Mouse (Mus musculus): ENCODE results near the gene Cab39l. TPM values are rescaled to one million over a fixed set of nuclear protein-coding genes. Genes with fewer than 3 reads are reported as not detected.

Gene Cab39l
- polyA plus RNA-seq, 1 experiment from 2014 or later, result 53.0 TPM

DNA sequence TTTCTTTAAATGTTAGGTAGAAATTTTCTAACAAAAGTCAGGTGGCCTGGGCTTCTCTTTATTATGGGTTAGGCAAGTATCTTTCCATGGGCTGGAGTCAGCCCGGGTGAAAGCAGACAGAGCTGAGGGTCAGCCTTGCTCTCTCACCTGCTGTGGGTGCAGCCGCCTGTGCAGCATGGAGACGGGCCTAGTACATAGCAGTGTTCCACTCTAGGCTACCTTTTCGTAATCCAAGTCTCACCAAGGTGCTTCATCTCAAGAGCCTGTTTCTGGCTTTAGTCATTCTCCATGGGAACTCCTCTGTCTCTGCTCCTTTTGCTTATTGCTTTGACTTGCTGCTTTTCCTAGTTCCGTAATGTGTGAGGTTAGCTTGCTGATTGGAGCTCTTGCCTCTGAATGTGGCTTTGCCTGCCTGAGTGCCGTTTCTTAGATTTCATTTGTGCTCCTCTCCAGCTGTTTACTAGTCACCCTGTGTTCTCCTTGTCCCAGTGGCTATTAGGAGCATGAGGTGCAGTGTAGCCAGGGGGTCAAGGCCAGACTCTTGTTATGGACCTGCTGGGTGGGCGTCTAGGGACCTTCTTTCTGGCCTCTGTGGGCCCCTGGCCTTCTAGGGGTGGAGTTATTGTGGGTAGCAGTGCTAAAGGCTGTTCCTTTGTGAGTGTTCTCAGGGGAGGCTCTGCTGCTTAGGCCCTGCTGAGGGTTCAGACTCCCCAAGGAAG, 105.5 kb downstream of the Cab39l start:
- WGBS, result 84% methylated on average over 7 of the region's 7 CpGs
- DNase-seq (ENCODE audit: low spot score) (no peak), ATAC-seq (ENCODE audit: insufficient number of reproducible peaks, low FRiP score, low TSS enrichment, low read depth) (no peak)

DNA sequence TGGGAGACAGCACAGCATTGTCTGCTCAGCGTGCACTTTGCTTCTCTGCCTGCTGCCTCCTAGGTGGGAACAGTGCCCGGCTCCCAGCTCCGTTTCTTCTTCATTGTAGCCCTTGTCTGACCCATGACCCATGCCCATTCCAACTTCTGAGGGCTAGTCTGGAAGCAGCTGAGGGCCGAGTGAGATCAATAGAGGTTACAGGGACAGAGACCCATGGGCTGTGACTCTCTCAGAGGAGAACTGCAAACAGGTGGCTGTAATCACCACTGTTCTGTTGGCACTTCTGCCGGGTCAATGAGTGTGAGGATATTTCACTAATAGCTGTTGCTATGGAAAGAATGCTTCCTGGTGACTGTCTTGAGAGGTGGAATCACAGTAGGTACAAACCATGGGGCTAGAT, 106.8 kb downstream of the Cab39l start:
- no peak for DNase-seq (ENCODE audit: low spot score)
- 74% methylated on average over 5 of the region's 5 CpGs for WGBS
- H3K27ac ChIP-seq (replicated peaks; ENCODE audit: low read depth, low read length), result no peak overlapping the region

More for the DNA sequence above, 105.5 kb downstream of the Cab39l start:
- Histone ChIP-seq H3K9me3 (ENCODE audit: control insufficient read depth, low read length) (no peaks in the 10 kb centered on the region), H3K9ac (ENCODE audit: low read length) (no peak overlapping the region), H3K4me3 (ENCODE audit: low read depth, low read length) (no peak overlapping the region), H3K4me2 (ENCODE audit: low read depth, severe bottlenecking) (no peak overlapping the region), H3K36me3 (ENCODE audit: control insufficient read depth, insufficient read depth, low read length) (no peaks in the 10 kb centered on the region), H3K4me1 (ENCODE audit: control insufficient read depth, insufficient read depth, low read length) (no peaks in the 10 kb centered on the region), H3K27ac (replicated peaks; ENCODE audit: low read depth, low read length) (no peak overlapping the region), H3K27me3 (ENCODE audit: control insufficient read depth, insufficient read depth, low read length) (no peaks in the 10 kb centered on the region)

DNA sequence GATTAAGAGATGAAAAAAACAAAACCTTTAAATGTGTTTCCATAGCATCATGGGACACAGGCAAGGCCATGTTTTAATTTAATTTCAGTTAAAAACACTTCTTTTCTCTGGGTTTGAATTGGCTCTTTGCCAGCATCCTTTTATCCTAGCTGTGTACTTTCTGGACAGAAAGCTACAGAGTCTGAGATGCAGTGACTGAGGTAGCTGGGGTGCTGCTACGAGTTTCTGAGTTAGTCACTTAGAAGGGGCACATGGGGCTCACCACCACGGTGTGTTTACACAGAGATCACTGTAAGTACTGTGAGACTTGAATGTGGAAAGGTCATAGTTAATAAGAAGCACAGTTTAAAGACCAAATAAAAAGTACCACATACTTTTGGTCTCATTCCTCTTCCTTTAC, 107.8 kb downstream of the Cab39l start:
- 74% methylated on average over 2 of the region's 2 CpGs for WGBS
- no peak overlapping the region for H3K4me2 ChIP-seq (ENCODE audit: low read depth, severe bottlenecking)
- DNase-seq (ENCODE audit: low spot score), result no peak
- no peaks in the 10 kb centered on the region for H3K9me3 ChIP-seq (ENCODE audit: control insufficient read depth, low read length)
- no peak overlapping the region for H3K4me3 ChIP-seq (ENCODE audit: low read depth, low read length)
- no peak overlapping the region for H3K27ac ChIP-seq (replicated peaks; ENCODE audit: low read depth, low read length)
- H3K9ac ChIP-seq (ENCODE audit: low read length), result no peak overlapping the region
- ATAC-seq (ENCODE audit: insufficient number of reproducible peaks, low FRiP score, low TSS enrichment, low read depth), result no peak
- H3K27me3 ChIP-seq (ENCODE audit: control insufficient read depth, insufficient read depth, low read length), result no peaks in the 10 kb centered on the region
- no peaks in the 10 kb centered on the region for H3K4me1 ChIP-seq (ENCODE audit: control insufficient read depth, insufficient read depth, low read length)
- no peaks in the 10 kb centered on the region for H3K36me3 ChIP-seq (ENCODE audit: control insufficient read depth, insufficient read depth, low read length)

More for the DNA sequence above, 106.8 kb downstream of the Cab39l start:
- Histone ChIP-seq H3K9me3 (ENCODE audit: control insufficient read depth, low read length) (no peaks in the 10 kb centered on the region), H3K27me3 (ENCODE audit: control insufficient read depth, insufficient read depth, low read length) (no peaks in the 10 kb centered on the region), H3K4me1 (ENCODE audit: control insufficient read depth, insufficient read depth, low read length) (no peaks in the 10 kb centered on the region), H3K9ac (ENCODE audit: low read length) (no peak overlapping the region), H3K4me3 (ENCODE audit: low read depth, low read length) (no peak overlapping the region), H3K36me3 (ENCODE audit: control insufficient read depth, insufficient read depth, low read length) (no peaks in the 10 kb centered on the region), H3K4me2 (ENCODE audit: low read depth, severe bottlenecking) (no peak overlapping the region)
- no peak for ATAC-seq (ENCODE audit: insufficient number of reproducible peaks, low FRiP score, low TSS enrichment, low read depth)

DNA sequence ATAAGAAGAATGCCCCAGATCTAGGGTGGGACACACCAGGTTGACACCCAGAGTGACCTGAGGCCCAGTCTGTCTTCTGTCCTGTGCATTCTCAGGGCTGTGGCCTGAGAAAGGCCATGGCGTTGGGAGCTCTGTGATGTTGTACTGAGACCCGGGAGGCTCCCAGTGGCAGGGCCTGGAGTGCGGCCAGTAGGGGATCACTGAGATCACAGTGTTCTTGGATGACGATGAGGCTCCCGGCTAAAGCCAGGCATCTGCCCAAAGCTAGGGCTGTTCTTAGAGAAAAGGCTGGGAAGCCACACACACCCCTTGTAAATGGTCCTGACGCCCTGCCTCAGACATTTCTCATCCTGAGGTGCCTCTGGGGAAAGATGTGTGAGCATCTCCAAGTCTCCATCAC, 108.3 kb downstream of the Cab39l start:
- Histone ChIP-seq H3K27me3 (ENCODE audit: control insufficient read depth, insufficient read depth, low read length) (no peaks in the 10 kb centered on the region), H3K4me2 (ENCODE audit: low read depth, severe bottlenecking) (no peak overlapping the region), H3K9me3 (ENCODE audit: control insufficient read depth, low read length) (no peaks in the 10 kb centered on the region), H3K36me3 (ENCODE audit: control insufficient read depth, insufficient read depth, low read length) (no peaks in the 10 kb centered on the region), H3K27ac (replicated peaks; ENCODE audit: low read depth, low read length) (no peak overlapping the region), H3K9ac (ENCODE audit: low read length) (no peak overlapping the region), H3K4me1 (ENCODE audit: control insufficient read depth, insufficient read depth, low read length) (no peaks in the 10 kb centered on the region), H3K4me3 (ENCODE audit: low read depth, low read length) (no peak overlapping the region)
- ATAC-seq (ENCODE audit: insufficient number of reproducible peaks, low FRiP score, low TSS enrichment, low read depth) (no peak), DNase-seq (ENCODE audit: low spot score) (no peak)
- WGBS, result 84% methylated on average over 6 of the region's 6 CpGs

DNA sequence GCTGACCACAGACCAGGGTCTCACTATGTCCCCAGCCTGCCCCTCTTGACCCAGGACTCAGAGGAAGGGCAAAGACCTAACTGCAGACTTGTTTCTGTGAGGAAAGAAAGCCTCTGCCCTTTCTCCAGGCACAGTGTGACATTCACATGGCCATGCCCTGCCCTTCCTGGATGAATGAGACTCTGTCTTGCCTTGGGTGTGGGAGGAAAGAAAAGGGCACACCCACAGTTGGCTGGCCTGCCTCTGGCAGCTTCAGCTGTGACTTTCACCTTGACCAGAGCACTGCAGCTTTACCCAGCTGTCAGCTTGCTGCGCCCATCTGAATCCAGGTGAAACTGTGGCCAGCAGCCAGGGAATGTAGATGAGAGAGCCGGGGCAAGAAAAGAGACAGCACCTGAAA, 110.1 kb downstream of the Cab39l start:
- WGBS, result 93% methylated on average over 2 of the region's 2 CpGs
- Histone ChIP-seq H3K27ac (replicated peaks; ENCODE audit: low read depth, low read length) (no peak overlapping the region), H3K4me1 (ENCODE audit: control insufficient read depth, insufficient read depth, low read length) (no peaks in the 10 kb centered on the region), H3K9me3 (ENCODE audit: control insufficient read depth, low read length) (no peaks in the 10 kb centered on the region), H3K4me2 (ENCODE audit: low read depth, severe bottlenecking) (no peak overlapping the region), H3K27me3 (ENCODE audit: control insufficient read depth, insufficient read depth, low read length) (no peaks in the 10 kb centered on the region), H3K4me3 (ENCODE audit: low read depth, low read length) (no peak overlapping the region), H3K9ac (ENCODE audit: low read length) (no peak overlapping the region), H3K36me3 (ENCODE audit: control insufficient read depth, insufficient read depth, low read length) (no peaks in the 10 kb centered on the region)
- ATAC-seq (ENCODE audit: insufficient number of reproducible peaks, low FRiP score, low TSS enrichment, low read depth) (no peak), DNase-seq (ENCODE audit: low spot score) (no peak)

DNA sequence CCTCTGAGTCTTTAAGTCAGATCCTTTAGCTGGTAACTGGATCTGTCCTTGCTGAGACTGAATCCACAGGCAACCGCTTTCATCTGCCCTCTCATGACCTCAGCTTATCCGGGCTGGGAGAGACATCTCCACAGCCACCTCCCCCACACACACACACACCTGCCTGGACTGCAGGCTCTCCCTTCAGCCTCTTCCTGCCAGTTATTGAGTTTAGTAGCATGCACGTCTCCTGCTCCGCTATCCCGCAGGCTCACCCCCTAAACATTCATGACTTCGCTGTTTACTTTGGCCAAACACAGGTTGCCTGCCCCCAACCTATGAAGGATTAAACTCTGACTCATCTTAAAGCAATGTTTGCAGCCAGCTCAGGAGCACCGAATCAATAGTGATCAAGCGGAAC, 111.2 kb downstream of the Cab39l start:
- DNase-seq (ENCODE audit: low spot score) (no peak), ATAC-seq (ENCODE audit: insufficient number of reproducible peaks, low FRiP score, low TSS enrichment, low read depth) (no peak)
- no peaks in the 10 kb centered on the region for H3K4me1 ChIP-seq (ENCODE audit: control insufficient read depth, insufficient read depth, low read length)
- H3K27ac ChIP-seq (replicated peaks; ENCODE audit: low read depth, low read length), result no peak overlapping the region
- H3K4me3 ChIP-seq (ENCODE audit: low read depth, low read length), result no peak overlapping the region
- H3K4me2 ChIP-seq (ENCODE audit: low read depth, severe bottlenecking), result no peak overlapping the region
- no peaks in the 10 kb centered on the region for H3K36me3 ChIP-seq (ENCODE audit: control insufficient read depth, insufficient read depth, low read length)
- H3K9me3 ChIP-seq (ENCODE audit: control insufficient read depth, low read length), result no peaks in the 10 kb centered on the region
- H3K9ac ChIP-seq (ENCODE audit: low read length), result no peak overlapping the region
- 71% methylated on average over 8 of the region's 8 CpGs for WGBS
- no peaks in the 10 kb centered on the region for H3K27me3 ChIP-seq (ENCODE audit: control insufficient read depth, insufficient read depth, low read length)

DNA sequence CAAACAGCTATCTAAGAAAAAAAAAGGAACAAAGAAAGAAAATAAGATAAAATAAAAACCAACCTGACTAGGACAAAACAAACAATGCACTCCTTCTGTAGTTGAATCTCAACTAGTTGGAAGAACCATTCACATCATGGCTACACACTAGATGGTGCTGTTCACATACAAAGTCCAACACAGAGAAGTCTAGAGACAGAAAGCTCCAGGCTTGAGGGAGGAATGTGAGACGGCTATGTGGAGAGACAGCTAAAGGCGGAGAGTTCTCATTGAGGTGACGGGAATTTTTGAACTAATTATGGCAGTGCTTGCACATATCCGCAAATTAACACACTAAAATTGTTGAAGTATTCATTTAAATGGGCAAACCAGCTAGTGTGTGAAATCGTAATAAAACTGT, 113.3 kb downstream of the Cab39l start:
- no peaks in the 10 kb centered on the region for H3K27me3 ChIP-seq (ENCODE audit: control insufficient read depth, insufficient read depth, low read length)

DNA sequence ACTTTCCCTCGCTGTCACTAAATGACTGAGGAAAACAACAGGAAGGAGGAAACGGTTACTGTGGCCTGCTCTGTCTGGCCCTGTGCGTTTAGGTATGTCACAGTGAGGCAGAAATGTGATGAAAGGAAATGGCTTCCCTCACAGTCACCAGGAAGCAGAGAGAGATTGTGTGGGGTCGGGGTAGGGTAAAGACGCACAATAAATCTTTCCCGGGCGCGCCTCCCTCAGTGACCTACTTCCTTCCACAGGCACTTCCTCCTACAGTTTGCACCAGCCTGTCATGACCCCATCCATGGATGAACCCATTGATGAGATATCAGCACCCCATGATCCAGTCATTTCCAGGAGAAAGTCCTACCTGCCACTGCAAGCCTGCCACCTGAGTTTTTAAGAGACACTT, 114.2 kb downstream of the Cab39l start:
- H3K4me2 ChIP-seq (ENCODE audit: low read depth, severe bottlenecking), result no peak overlapping the region
- 63% methylated on average over 8 of the region's 8 CpGs for WGBS
- no peak for ATAC-seq (ENCODE audit: insufficient number of reproducible peaks, low FRiP score, low TSS enrichment, low read depth)

More for the DNA sequence above, 113.3 kb downstream of the Cab39l start:
- DNase-seq (ENCODE audit: low spot score) (no peak), ATAC-seq (ENCODE audit: insufficient number of reproducible peaks, low FRiP score, low TSS enrichment, low read depth) (no peak)
- no peaks in the 10 kb centered on the region for H3K4me1 ChIP-seq (ENCODE audit: control insufficient read depth, insufficient read depth, low read length)
- no peaks in the 10 kb centered on the region for H3K9me3 ChIP-seq (ENCODE audit: control insufficient read depth, low read length)
- no peak overlapping the region for H3K4me3 ChIP-seq (ENCODE audit: low read depth, low read length)
- H3K4me2 ChIP-seq (ENCODE audit: low read depth, severe bottlenecking), result no peak overlapping the region
- H3K27ac ChIP-seq (replicated peaks; ENCODE audit: low read depth, low read length), result no peak overlapping the region
- no peaks in the 10 kb centered on the region for H3K36me3 ChIP-seq (ENCODE audit: control insufficient read depth, insufficient read depth, low read length)
- WGBS, result 80% methylated on average over 5 of the region's 5 CpGs
- no peak overlapping the region for H3K9ac ChIP-seq (ENCODE audit: low read length)

More for the DNA sequence above, 114.2 kb downstream of the Cab39l start:
- no peaks in the 10 kb centered on the region; the same call in 1 of the 2 replicates for H3K4me1 ChIP-seq (ENCODE audit: control insufficient read depth, insufficient read depth, low read length)
- no peak overlapping the region for H3K4me3 ChIP-seq (ENCODE audit: low read depth, low read length)
- no peak for DNase-seq (ENCODE audit: low spot score)
- H3K9ac ChIP-seq (ENCODE audit: low read length), result no peak overlapping the region
- H3K9me3 ChIP-seq (ENCODE audit: control insufficient read depth, low read length), result no peaks in the 10 kb centered on the region
- H3K27ac ChIP-seq (replicated peaks; ENCODE audit: low read depth, low read length), result no peak overlapping the region
- no peaks in the 10 kb centered on the region for H3K36me3 ChIP-seq (ENCODE audit: control insufficient read depth, insufficient read depth, low read length)
- no peaks in the 10 kb centered on the region for H3K27me3 ChIP-seq (ENCODE audit: control insufficient read depth, insufficient read depth, low read length)
